In genomic region chr13:84364069-84364468, GRCm38 (mm10) we compare ENCODE assay signal across 15 mouse cellular contexts.
DNase-seq lines count a peak whose midpoint lies in the region; ATAC-seq and TF ChIP-seq lines count a peak whose summit lies in the region.
"Had no signal": no experiment of that assay in that cellular context is flagged by ENCODE, and none has a peak within 500 bp of the region (broad histone marks: within the 10 kb centered on the region; RNA-seq: fewer than 3 reads in every experiment).

No protein-coding gene starts in this region.

- no peaks in the 10 kb centered on the region for H3K9me3 ChIP-seq in E14TG2a.4 (ENCODE audit: low read length)
- H3K9me3 ChIP-seq in forebrain, postnatal 0 days (ENCODE audit: low read length) = no peaks in the 10 kb centered on the region
- H3K9me3 ChIP-seq: kidney, embryonic 15.5 days had no signal

- TF ChIP-seq CTCF in E14TG2a.4 (conservative IDR thresholded peaks at IDR 0.05; ENCODE audit: low read length) = peak; percentile 43
- TF ChIP-seq CTCF in forebrain, postnatal 0 days (IDR thresholded peaks at IDR 0.05; ENCODE audit: low read depth) = no peak

- H3K4me3 ChIP-seq in E14TG2a.4 (replicated peaks; ENCODE audit: low read length) = no peak overlapping the region
- H3K4me3 ChIP-seq in forebrain, postnatal 0 days (ENCODE audit: low read depth, low read length) = no peak overlapping the region
- H3K4me3 ChIP-seq: heart, embryonic 13.5 days; kidney, embryonic 15.5 days had no signal

- 0 out of 2 replicates have a peak, but pooled peaks cover 6% of the 10 kb centered on the region for H3K4me1 ChIP-seq in E14TG2a.4 (replicated peaks; ENCODE audit: low read depth, low read length)
- H3K4me1 ChIP-seq in forebrain, postnatal 0 days (ENCODE audit: insufficient read depth) = no peaks in the 10 kb centered on the region
- H3K4me1 ChIP-seq: heart, embryonic 13.5 days; kidney, embryonic 15.5 days had no signal

- no peak for ATAC-seq in forebrain, postnatal 0 days
- ATAC-seq: midbrain, embryonic 16.5 days had no signal

- H3K9ac ChIP-seq in forebrain, postnatal 0 days = no peak overlapping the region
- H3K9ac ChIP-seq: heart, embryonic 13.5 days; kidney, embryonic 15.5 days had no signal

- WGBS in forebrain, postnatal 0 days = 96% methylated on average over 4 of the region's 4 CpGs

- H3K27ac ChIP-seq in forebrain, postnatal 0 days (ENCODE audit: low read depth, low read length) = no peak overlapping the region
- H3K27ac ChIP-seq: heart, embryonic 13.5 days; kidney, embryonic 15.5 days; macrophage had no signal

- H3K36me3 ChIP-seq in E14TG2a.4 (ENCODE audit: insufficient read depth, low read length) = no peaks in the 10 kb centered on the region
- H3K36me3 ChIP-seq in splenic B cell, adult 2 months (ENCODE audit: control insufficient read depth, insufficient read depth, low read length, poor library complexity, severe bottlenecking) = no peaks in the 10 kb centered on the region
- no peaks in the 10 kb centered on the region for H3K36me3 ChIP-seq in forebrain, postnatal 0 days (ENCODE audit: insufficient read depth)
- H3K36me3 ChIP-seq: heart, embryonic 13.5 days; kidney, embryonic 15.5 days had no signal

- no peak overlapping the region for H3K4me2 ChIP-seq in forebrain, postnatal 0 days (ENCODE audit: low read depth)
- H3K4me2 ChIP-seq: heart, embryonic 13.5 days; kidney, embryonic 15.5 days had no signal

- H3K27me3 ChIP-seq in E14TG2a.4 (ENCODE audit: insufficient read depth, low read length) = no peaks in the 10 kb centered on the region
- H3K27me3 ChIP-seq in splenic B cell, adult 2 months (ENCODE audit: control insufficient read depth, insufficient read depth, low read length, poor library complexity, severe bottlenecking) = no peaks in the 10 kb centered on the region
- H3K27me3 ChIP-seq in forebrain, postnatal 0 days (ENCODE audit: insufficient read depth, low read length) = no peaks in the 10 kb centered on the region
- H3K27me3 ChIP-seq: heart, embryonic 13.5 days; kidney, embryonic 15.5 days had no signal

- peak; percentile 11 for DNase-seq in kidney, postnatal 10 days
- DNase-seq in kidney, postnatal 14 days = no peak
- peak; percentile 13 for DNase-seq in thymus, postnatal 14 days
- DNase-seq in thymus, postnatal 10 days (ENCODE audit: low spot score in 2 of 2) = no peak
- DNase-seq in splenic B cell, adult 2 months (ENCODE audit: low read depth, low spot score) = peak; percentile 11
- no peak for DNase-seq in spleen, postnatal 10 days (ENCODE audit: low spot score in 2 of 2)
- DNase-seq in forebrain, postnatal 0 days = no peak
- DNase-seq: cerebellum, postnatal 14 days; heart, postnatal 4 days; spleen, adult 18-20 months had no signal

Comparison
In these comparisons a context has a peak if more than half of its experiments do, and no peak if none do; other contexts are left out.
1. DNase-seq: peak in kidney, postnatal 10 days (single experiment), thymus, postnatal 14 days (single experiment) and splenic B cell, adult 2 months (single experiment); none in kidney, postnatal 14 days (single experiment), thymus, postnatal 10 days (0 of 2), spleen, postnatal 10 days (0 of 2) and forebrain, postnatal 0 days (single experiment).